Mouse (Mus musculus): ENCODE data around the gene 9330159F19Rik. TPM values are rescaled to one million over a fixed set of nuclear protein-coding genes. Genes with fewer than 3 reads are reported as not detected.

Gene 9330159F19Rik
- 10 to 100 TPM; 47.5 to 74.0 TPM for total RNA-seq (2021)
- long read RNA-seq, experiment 1, full-length matches to known transcripts, result 20 of 35 reads
- long read RNA-seq, experiment 1, partial matches to known transcripts, result 6 of 35 reads
- long read RNA-seq, experiment 1, other reads (novel, unspliced or antisense), result 9 of 35 reads
- long read RNA-seq, experiment 2, full-length matches to known transcripts, result 12 of 22 reads
- long read RNA-seq, experiment 2, partial matches to known transcripts, result 0 of 22 reads
- long read RNA-seq, experiment 2, other reads (novel, unspliced or antisense), result 10 of 22 reads

GRCm38 (mm10) chr10:29211453-29211852 lies at the start of gene 9330159F19Rik:
9330159F19Rik (plus strand) TSS chr10:29211606.
- DNase-seq (ENCODE audit: low spot score), result peak; percentile 88

GRCm38 (mm10) chr10:29161664-29162063 lies 49.7 kb upstream of the 9330159F19Rik start:
- DNase-seq (ENCODE audit: low spot score), result no peak

- DNase-seq (ENCODE audit: low spot score), result no peak
These were observed 37.6 kb upstream of the 9330159F19Rik start for GRCm38 (mm10) chr10:29173778-29174177.

GRCm38 (mm10) chr10:29175656-29176055 lies 35.8 kb upstream of the 9330159F19Rik start:
- no peak for DNase-seq (ENCODE audit: low spot score)

- DNase-seq (ENCODE audit: low spot score), result no peak
These were observed 34.5 kb upstream of the 9330159F19Rik start for GRCm38 (mm10) chr10:29176881-29177280.

GRCm38 (mm10) chr10:29178003-29178402 lies 33.4 kb upstream of the 9330159F19Rik start:
- no peak for DNase-seq (ENCODE audit: low spot score)

GRCm38 (mm10) chr10:29180210-29180609 lies 31.2 kb upstream of the 9330159F19Rik start:
- DNase-seq (ENCODE audit: low spot score), result no peak

- DNase-seq (ENCODE audit: low spot score), result no peak
These were observed 30.4 kb upstream of the 9330159F19Rik start for GRCm38 (mm10) chr10:29181046-29181445.

- DNase-seq (ENCODE audit: low spot score), result no peak
These were observed 17.6 kb upstream of the 9330159F19Rik start for GRCm38 (mm10) chr10:29193769-29194168.

- DNase-seq (ENCODE audit: low spot score), result no peak
These were observed 14.6 kb upstream of the 9330159F19Rik start for GRCm38 (mm10) chr10:29196811-29197210.

GRCm38 (mm10) chr10:29198642-29199041 lies 12.8 kb upstream of the 9330159F19Rik start, which contains the start of gene Gm49353:
Gm49353 (plus strand) TSS chr10:29198954.
- DNase-seq (ENCODE audit: low spot score), result no peak

GRCm38 (mm10) chr10:29199835-29200234 lies 11.6 kb upstream of the 9330159F19Rik start:
- DNase-seq (ENCODE audit: low spot score), result no peak

- DNase-seq (ENCODE audit: low spot score), result no peak
These were observed 10.8 kb upstream of the 9330159F19Rik start for GRCm38 (mm10) chr10:29200609-29201008.

- peak; percentile 55 for DNase-seq (ENCODE audit: low spot score)
These were observed 4.7 kb upstream of the 9330159F19Rik start for GRCm38 (mm10) chr10:29206730-29207129.

GRCm38 (mm10) chr10:29208735-29209134 lies 2.7 kb upstream of the 9330159F19Rik start:
- peak; percentile 49 for DNase-seq (ENCODE audit: low spot score)

- DNase-seq (ENCODE audit: low spot score), result peak; percentile 57
These were observed 2.2 kb downstream of the 9330159F19Rik start for GRCm38 (mm10) chr10:29213534-29214100.

GRCm38 (mm10) chr10:29216957-29217356 lies 5.6 kb downstream of the 9330159F19Rik start:
- DNase-seq (ENCODE audit: low spot score), result no peak

GRCm38 (mm10) chr10:29217451-29217850 lies 6.0 kb downstream of the 9330159F19Rik start:
- DNase-seq (ENCODE audit: low spot score), result no peak

- DNase-seq (ENCODE audit: low spot score), result no peak
These were observed 13.9 kb downstream of the 9330159F19Rik start for GRCm38 (mm10) chr10:29225329-29225728.

GRCm38 (mm10) chr10:29231208-29231607 lies 19.8 kb downstream of the 9330159F19Rik start:
- no peak for DNase-seq (ENCODE audit: low spot score)
